ENCODE assay signal across 12 mouse cellular contexts in genomic region chr13:24599631-24600041, GRCm38 (mm10). TPM values are rescaled to one million over a fixed set of nuclear protein-coding genes. Genes with fewer than 3 reads are reported as not detected.
DNase-seq lines count a peak whose midpoint lies in the region; TF ChIP-seq lines count a peak whose summit lies in the region.
"Had no signal": no experiment of that assay in that cellular context is flagged by ENCODE, and none has a peak within 500 bp of the region (broad histone marks: within the 10 kb centered on the region; RNA-seq: fewer than 3 reads in every experiment).

No protein-coding gene starts in this region.

- H3K27me3 ChIP-seq in thymus, adult 2 months (ENCODE audit: control insufficient read depth, insufficient read depth, low read length): no peaks in the 10 kb centered on the region
- H3K27me3 ChIP-seq: lung, embryonic 15.5 days had no signal

- H3K27ac ChIP-seq in thymus, adult 2 months (ENCODE audit: control insufficient read depth, insufficient read depth, low read length): peak overlapping the region; percentile 11
- H3K27ac ChIP-seq: lung, embryonic 15.5 days had no signal

- no peak for TF ChIP-seq CTCF in thymus, adult 2 months (IDR thresholded peaks at IDR 0.05; ENCODE audit: borderline replicate concordance, control insufficient read depth, extremely low read depth, insufficient read depth, low read length, poor library complexity)

- intact Hi-C loops in heart, postnatal 25 days (cut with DNase I): no loop called here

- peak; percentile 90 for DNase-seq in heart, adult 11 months
- no peak for DNase-seq in heart, postnatal 25 days (ENCODE audit: low spot score)
- DNase-seq in fat pad, adult 2 months (ENCODE audit: extremely low read depth, low read depth, low spot score): peak; percentile 5
- DNase-seq in monocyte, adult 2 months (ENCODE audit: low read depth in 1 of 2, low spot score in 2 of 2): peak; percentile 64 to 71
- peak; percentile 73 for DNase-seq in thymus, adult 2 months
- no peak for DNase-seq in left cerebral cortex, adult 9 months (ENCODE audit: low spot score in 2 of 2)
- no peak for DNase-seq in layer of hippocampus, adult 18-20 months (ENCODE audit: low spot score in 2 of 2)
- no peak for DNase-seq in layer of hippocampus, adult 11-12 months (ENCODE audit: low spot score)
- DNase-seq: heart, postnatal 10 days; kidney, adult 2 months; right cerebral cortex, postnatal 14 days had no signal

- H3K4me1 ChIP-seq in thymus, adult 2 months (replicated peaks; ENCODE audit: control insufficient read depth, insufficient read depth, low read length): peaks cover 19% of the 10 kb centered on the region

- H3K4me3 ChIP-seq in thymus, adult 2 months (ENCODE audit: control insufficient read depth, insufficient read depth, low read length): no peak overlapping the region
- H3K4me3 ChIP-seq: lung, embryonic 15.5 days had no signal

- no peaks in the 10 kb centered on the region for H3K36me3 ChIP-seq in thymus, adult 2 months (ENCODE audit: control insufficient read depth, insufficient read depth, low read length)
- H3K36me3 ChIP-seq: lung, embryonic 15.5 days had no signal

- WGBS in thymus, adult 2 months: 6% methylated on average over 11 of the region's 11 CpGs

- TF ChIP-seq POLR2A in thymus, adult 2 months (IDR thresholded peaks at IDR 0.05; ENCODE audit: control insufficient read depth, extremely low read depth, insufficient read depth, low read length, poor library complexity): no peak

RNA-seq across cellular contexts. Expression of gene Ripor2, which starts 17.6 kb away (rescaled TPM):
- total RNA-seq in heart, postnatal 25 days (2021): 1 to 10 TPM; 5.3 to 7.2 TPM
- 34.3 and 36.5 TPM in 2 replicates for polyA plus RNA-seq in thymus, adult 2 months (2012; rRNA removed)
- total RNA-seq in layer of hippocampus, adult 18-20 months (2021): 10 to 100 TPM; 73.1 to 82.3 TPM

Comparison
In these comparisons a context has a peak if more than half of its experiments do, and no peak if none do; other contexts are left out.
1. DNase-seq: peak in heart, adult 11 months (single experiment), fat pad, adult 2 months (single experiment), monocyte, adult 2 months (2 of 2) and thymus, adult 2 months (single experiment); none in heart, postnatal 25 days (single experiment), left cerebral cortex, adult 9 months (0 of 2), layer of hippocampus, adult 18-20 months (0 of 2) and layer of hippocampus, adult 11-12 months (single experiment).
2. RNA of gene Ripor2, which starts 17.6 kb away (total RNA-seq): 73.1 to 82.3 TPM in layer of hippocampus, adult 18-20 months; 5.3 to 7.2 TPM in heart, postnatal 25 days; every median in the first group is over 4 times any median in the second.